Mouse (Mus musculus) adrenal gland, postnatal 25 days (tissue): Measurements from ENCODE around the gene Ankdd1a. TPM values are rescaled to one million over a fixed set of nuclear protein-coding genes. Genes with fewer than 3 reads are reported as not detected.
A peak's percentile ranks its signal among the peaks of the same experiment; 100 is the strongest.

Experiments used
- DNase-seq: peaks from one replicate; pipeline ENCODE4 v3.0.0; 2021; ENCODE audit warnings: mixed read lengths
- long read RNA-seq: library from polyadenylated mRNA; stranded (forward); transcript quantifications from one replicate; pipeline ENCODE4 v2.0.0, GENCODE M21; 2021
- total RNA-seq: library from RNA; stranded (reverse); gene quantifications from 2 replicates; pipeline ENCODE4 v1.2.3, GENCODE M21; 2021

Gene Ankdd1a
- 2.1 and 3.5 TPM in 2 replicates for total RNA-seq
- long read RNA-seq = 0 reads

GRCm38 (mm10) chr9:65519807-65520504 is at the start of gene Ankdd1a:
Gene Ankdd1a, minus strand, starts transcription at chr9:65520193.
- DNase-seq = no peak

GRCm38 (mm10) chr9:65569491-65569971 is 49.5 kb upstream of the Ankdd1a start:
- DNase-seq = peak; percentile 51

GRCm38 (mm10) chr9:65568787-65569186 is 48.8 kb upstream of the Ankdd1a start:
- no peak for DNase-seq

GRCm38 (mm10) chr9:65564698-65565097 is 44.7 kb upstream of the Ankdd1a start:
- no peak for DNase-seq

GRCm38 (mm10) chr9:65563073-65563472 is 43.1 kb upstream of the Ankdd1a start:
- no peak for DNase-seq

GRCm38 (mm10) chr9:65562081-65562506 is 42.1 kb upstream of the Ankdd1a start:
- DNase-seq = no peak

GRCm38 (mm10) chr9:65561016-65561415 is 41.0 kb upstream of the Ankdd1a start:
- DNase-seq = no peak

- no peak for DNase-seq
Measured at GRCm38 (mm10) chr9:65558806-65559205, 38.8 kb upstream of the Ankdd1a start.

- DNase-seq = no peak
Measured at GRCm38 (mm10) chr9:65556979-65557378, 37.0 kb upstream of the Ankdd1a start.

GRCm38 (mm10) chr9:65556349-65556748 is 36.4 kb upstream of the Ankdd1a start:
- no peak for DNase-seq

GRCm38 (mm10) chr9:65555621-65556020 is 35.6 kb upstream of the Ankdd1a start:
- no peak for DNase-seq

- no peak for DNase-seq
Measured at GRCm38 (mm10) chr9:65555001-65555405, 35.0 kb upstream of the Ankdd1a start.

GRCm38 (mm10) chr9:65552711-65553110 is 32.7 kb upstream of the Ankdd1a start:
- DNase-seq = no peak

- peak; percentile 46 for DNase-seq
Measured at GRCm38 (mm10) chr9:65552141-65552540, 32.1 kb upstream of the Ankdd1a start.

- peak; percentile 59 for DNase-seq
Measured at GRCm38 (mm10) chr9:65551035-65551434, 31.0 kb upstream of the Ankdd1a start.

GRCm38 (mm10) chr9:65550079-65550831 is 30.3 kb upstream of the Ankdd1a start:
- no peak for DNase-seq

GRCm38 (mm10) chr9:65549643-65550042 is 29.6 kb upstream of the Ankdd1a start:
- no peak for DNase-seq

- DNase-seq = no peak
Measured at GRCm38 (mm10) chr9:65549139-65549538, 29.1 kb upstream of the Ankdd1a start.

- DNase-seq = peak; percentile 38
Measured at GRCm38 (mm10) chr9:65548311-65548710, 28.3 kb upstream of the Ankdd1a start.

- peak; percentile 24 for DNase-seq
Measured at GRCm38 (mm10) chr9:65547844-65548243, 27.9 kb upstream of the Ankdd1a start.

GRCm38 (mm10) chr9:65547111-65547510 is 27.1 kb upstream of the Ankdd1a start:
- DNase-seq = peak; percentile 28

GRCm38 (mm10) chr9:65546413-65546695 is 26.4 kb upstream of the Ankdd1a start:
- peak; percentile 61 for DNase-seq

- DNase-seq = no peak
Measured at GRCm38 (mm10) chr9:65545635-65546412, 25.8 kb upstream of the Ankdd1a start.
